Mouse (Mus musculus) forebrain, embryonic 14.5 days (tissue): Measurements from ENCODE around the gene Col12a1. TPM values are rescaled to one million over a fixed set of nuclear protein-coding genes. Genes with fewer than 3 reads are reported as not detected.

Source experiments
- polyA plus RNA-seq: library from polyadenylated mRNA; unstranded; fragments of >200 nt; fragmentation: Nextera tagmentation; extraction: Ambion mirVana; gene quantifications from 2 replicates; pipeline ENCODE4 v1.2.1, GENCODE M21; 2014

Col12a1 gene
- polyA plus RNA-seq, 1 experiment from 2014 or later: 5.0 TPM

Other genes starting within 250 kb of the Col12a1 start
- gene Cox7a2, start 41.0 kb upstream of the Col12a1 start, polyA plus RNA-seq: 791 and 901 TPM in 2 replicates
- gene Tmem30a, start 74.7 kb upstream of the Col12a1 start, polyA plus RNA-seq: 91.2 and 108 TPM in 2 replicates